ENCODE assay signal across 9 mouse cellular contexts in genomic region chr16:33481148-33481547, GRCm38 (mm10). TPM values are rescaled to one million over a fixed set of nuclear protein-coding genes. Genes with fewer than 3 reads are reported as not detected.
DNase-seq lines count a peak whose midpoint lies in the region; ATAC-seq and TF ChIP-seq lines count a peak whose summit lies in the region.
"Had no signal": no experiment of that assay in that cellular context is flagged by ENCODE, and none has a peak within 500 bp of the region (broad histone marks: within the 10 kb centered on the region; RNA-seq: fewer than 3 reads in every experiment).

No protein-coding gene starts in this region.

- peaks cover 2% of the 10 kb centered on the region for H3K4me1 ChIP-seq in heart, adult 2 months (ENCODE audit: control insufficient read depth, insufficient read depth, low read length)
- no peaks in the 10 kb centered on the region; the same call in 1 of the 2 replicates for H3K4me1 ChIP-seq in heart, embryonic 11.5 days (ENCODE audit: control insufficient read depth, insufficient read depth, low read length)
- H3K4me1 ChIP-seq: liver, embryonic 13.5 days had no signal

- H3K9ac ChIP-seq in heart, adult 2 months (ENCODE audit: low read depth, low read length) = no peak overlapping the region
- no peak overlapping the region for H3K9ac ChIP-seq in heart, embryonic 11.5 days (ENCODE audit: low read depth, low read length)
- H3K9ac ChIP-seq: liver, embryonic 13.5 days had no signal

- no peaks in the 10 kb centered on the region for H3K79me2 ChIP-seq in heart, adult 2 months (replicated peaks; ENCODE audit: control insufficient read depth, insufficient read depth, low read length)

- no peaks in the 10 kb centered on the region; the same call in none of the 2 replicates for H3K36me3 ChIP-seq in heart, adult 2 months (ENCODE audit: control insufficient read depth, insufficient read depth, low read length)
- H3K36me3 ChIP-seq in heart, embryonic 11.5 days (ENCODE audit: control insufficient read depth, insufficient read depth, low read length) = peaks cover 8% of the 10 kb centered on the region; the same call in 1 of the 2 replicates

- no peak overlapping the region for H3K4me2 ChIP-seq in heart, embryonic 11.5 days
- H3K4me2 ChIP-seq: liver, embryonic 13.5 days had no signal

- peak; percentile 77 for TF ChIP-seq CTCF in heart, adult 2 months (IDR thresholded peaks at IDR 0.05)

- no peaks in the 10 kb centered on the region for H3K27me3 ChIP-seq in heart, adult 2 months (ENCODE audit: control insufficient read depth, insufficient read depth, low read length)
- no peaks in the 10 kb centered on the region for H3K27me3 ChIP-seq in heart, embryonic 11.5 days (ENCODE audit: control insufficient read depth, insufficient read depth, low read length)
- H3K27me3 ChIP-seq: liver, embryonic 13.5 days had no signal

- H3K27ac ChIP-seq in heart, adult 2 months = no peak overlapping the region
- no peak overlapping the region for H3K27ac ChIP-seq in heart, embryonic 11.5 days (ENCODE audit: low read depth, low read length)
- H3K27ac ChIP-seq: liver, embryonic 13.5 days had no signal

- peak in 1 of 2 experiments; percentile 48 for DNase-seq in heart, adult 2 months
- DNase-seq in 3T3-L1 (ENCODE audit: low read depth, low spot score) (peak; percentile 65), NIH3T3 (ENCODE audit: low read depth) (peak; percentile 27)
- peak; percentile 13 for DNase-seq in forelimb bud, embryonic 11.5 days (ENCODE audit: low read depth, low spot score)
- no peak for DNase-seq in gastrocnemius, postnatal 4 days (ENCODE audit: low spot score in 2 of 2)
- DNase-seq in left cerebral cortex, postnatal 25 days (ENCODE audit: low spot score in 2 of 2) = no peak
- DNase-seq: liver, embryonic 13.5 days had no signal

- intact Hi-C loops in heart, adult 2 months (cut with DNase I) = loop anchor here (5.0 to 10.0 kb wide), 2 partner anchors 99 to 146 kb away; partner anchors contain the start of gene Zfp148
- intact Hi-C loops in left cerebral cortex, postnatal 25 days (cut with DNase I) = loop anchor here (10.0 kb wide), 1 partner anchor 176 kb away; no protein-coding TSS in a partner anchor

- TF ChIP-seq EP300 in heart, adult 2 months (IDR thresholded peaks at IDR 0.05; ENCODE audit: insufficient read depth, low read depth, low read length) = no peak

- no peak overlapping the region for H3K4me3 ChIP-seq in heart, adult 2 months
- H3K4me3 ChIP-seq in heart, embryonic 11.5 days (ENCODE audit: low read depth, low read length) = no peak overlapping the region
- H3K4me3 ChIP-seq: liver, embryonic 13.5 days had no signal

- no peak for ATAC-seq in heart, embryonic 11.5 days (replicated peaks; ENCODE audit: insufficient number of reproducible peaks, low FRiP score, low TSS enrichment)
- ATAC-seq in megakaryocyte progenitor cell, adult 5-6 weeks (replicated peaks; ENCODE audit: poor library complexity) = peak; percentile 83

- no peak for TF ChIP-seq POLR2A in heart, adult 2 months (IDR thresholded peaks at IDR 0.05; ENCODE audit: insufficient read depth, low read depth, low read length)

- 73% methylated on average over 2 of the region's 2 CpGs for WGBS in heart, adult 2 months
- WGBS in heart, embryonic 11.5 days (ENCODE audit: insufficient replicate concordance) = 94% methylated on average over 2 of the region's 2 CpGs

- no peaks in the 10 kb centered on the region for H3K9me3 ChIP-seq in heart, embryonic 11.5 days (replicated peaks; ENCODE audit: control insufficient read depth, low read length)
- H3K9me3 ChIP-seq: liver, embryonic 13.5 days had no signal

RNA-seq across cellular contexts. Expression of gene Slc12a8, which starts 36.0 kb away (rescaled TPM):
- total RNA-seq in heart, adult 2 months (2021) = under 1 TPM; 0.31 to 0.45 TPM
- polyA plus RNA-seq in heart, adult 2 months (2012; rRNA removed) = 0.66 and 1.2 TPM in 2 replicates
- polyA plus RNA-seq in heart, embryonic 11.5 days (2014; fragmentation: Nextera tagmentation; extraction: Ambion mirVana) = 1.6 and 2.0 TPM in 2 replicates
- total RNA-seq in megakaryocyte progenitor cell, adult 5-6 weeks (2015) = not detected in 2 replicates
- total RNA-seq in megakaryocyte progenitor cell, adult 5-6 weeks (2017) = not detected in 2 replicates
- total RNA-seq in gastrocnemius, postnatal 4 days (2021) = under 1 TPM; 0.52 TPM
- total RNA-seq in left cerebral cortex, postnatal 25 days (2021) = under 1 TPM; 0.48 to 0.87 TPM

Comparison
In these comparisons a context has a peak if more than half of its experiments do, and no peak if none do; other contexts are left out.
1. DNase-seq: peak in 3T3-L1 (single experiment), NIH3T3 (single experiment) and forelimb bud, embryonic 11.5 days (single experiment); none in gastrocnemius, postnatal 4 days (0 of 2) and left cerebral cortex, postnatal 25 days (0 of 2).